Mouse (Mus musculus): ENCODE results near the gene Gda.

DNA sequence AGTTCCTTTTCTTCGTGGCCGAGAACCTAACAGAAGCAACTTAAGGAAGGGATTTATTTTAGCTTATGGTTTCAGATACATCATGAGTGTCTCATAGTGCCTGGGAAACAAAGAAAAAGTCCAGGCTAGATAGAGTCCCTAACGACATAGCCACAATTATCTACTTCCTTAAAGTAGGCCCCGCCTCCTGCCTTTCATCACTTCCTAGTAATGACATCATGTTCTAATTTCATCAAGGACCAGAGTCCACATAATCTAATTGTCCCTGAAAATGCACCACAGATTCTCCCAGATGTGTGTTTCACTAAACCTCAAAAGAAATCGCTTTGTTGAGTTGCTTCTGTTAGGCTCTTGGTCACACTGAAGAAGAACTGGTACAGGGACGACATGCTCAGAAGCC is 115.5 kb downstream of the Gda start:
- TF ChIP-seq CTCF (conservative IDR thresholded peaks at IDR 0.05; ENCODE audit: insufficient read depth, insufficient read length, low read depth, low read length) = no peak
- TF ChIP-seq POLR2A (IDR thresholded peaks at IDR 0.05; ENCODE audit: low read depth, low read length) = no peak

Data from kidney, adult 2 months (tissue).